Mouse (Mus musculus): ENCODE results near the gene Klhl26.

The Klhl26 gene

GRCm38 (mm10) chr8:70477269-70477982 lies 658 bp upstream of the Klhl26 start:
- no peak for DNase-seq (ENCODE audit: low spot score in 2 of 2)

GRCm38 (mm10) chr8:70471856-70472255 lies 4.9 kb downstream of the Klhl26 start:
- DNase-seq (ENCODE audit: low spot score in 2 of 2): no peak

- DNase-seq (ENCODE audit: low spot score in 2 of 2): no peak
Measured at GRCm38 (mm10) chr8:70469938-70470337, 6.8 kb downstream of the Klhl26 start.

- peak in 1 of 2 experiments; percentile 44 for DNase-seq (ENCODE audit: low spot score in 2 of 2)
Measured at GRCm38 (mm10) chr8:70469295-70469916, 7.4 kb downstream of the Klhl26 start.

GRCm38 (mm10) chr8:70468733-70469132 lies 8.0 kb downstream of the Klhl26 start:
- no peak for DNase-seq (ENCODE audit: low spot score in 2 of 2)

GRCm38 (mm10) chr8:70467907-70468306 lies 8.9 kb downstream of the Klhl26 start:
- DNase-seq (ENCODE audit: low spot score in 2 of 2): no peak

- DNase-seq (ENCODE audit: low spot score in 2 of 2): peak; percentile 64 to 69
Measured at GRCm38 (mm10) chr8:70467229-70467725, 9.5 kb downstream of the Klhl26 start.

GRCm38 (mm10) chr8:70466771-70467170 lies 10.0 kb downstream of the Klhl26 start:
- peak; percentile 69 to 76 for DNase-seq (ENCODE audit: low spot score in 2 of 2)

- DNase-seq (ENCODE audit: low spot score in 2 of 2): no peak
Measured at GRCm38 (mm10) chr8:70466305-70466704, 10.5 kb downstream of the Klhl26 start.

- DNase-seq (ENCODE audit: low spot score in 2 of 2): no peak
Measured at GRCm38 (mm10) chr8:70465701-70466100, 11.1 kb downstream of the Klhl26 start.

- no peak for DNase-seq (ENCODE audit: low spot score in 2 of 2)
Measured at GRCm38 (mm10) chr8:70464162-70464561, 12.6 kb downstream of the Klhl26 start.

GRCm38 (mm10) chr8:70463306-70463705 lies 13.5 kb downstream of the Klhl26 start:
- no peak for DNase-seq (ENCODE audit: low spot score in 2 of 2)

- peak in 1 of 2 experiments; percentile 39 for DNase-seq (ENCODE audit: low spot score in 2 of 2)
Measured at GRCm38 (mm10) chr8:70462516-70462813, 14.3 kb downstream of the Klhl26 start.

- DNase-seq (ENCODE audit: low spot score in 2 of 2): peak; percentile 40 to 46
Measured at GRCm38 (mm10) chr8:70461765-70462515, 14.8 kb downstream of the Klhl26 start.

- no peak for DNase-seq (ENCODE audit: low spot score in 2 of 2)
Measured at GRCm38 (mm10) chr8:70460606-70461005, 16.2 kb downstream of the Klhl26 start.

GRCm38 (mm10) chr8:70460199-70460598 lies 16.6 kb downstream of the Klhl26 start:
- DNase-seq (ENCODE audit: low spot score in 2 of 2): no peak

GRCm38 (mm10) chr8:70459636-70460035 lies 17.1 kb downstream of the Klhl26 start:
- no peak for DNase-seq (ENCODE audit: low spot score in 2 of 2)

GRCm38 (mm10) chr8:70458462-70458861 lies 18.3 kb downstream of the Klhl26 start:
- DNase-seq (ENCODE audit: low spot score in 2 of 2): no peak

- no peak for DNase-seq (ENCODE audit: low spot score in 2 of 2)
Measured at GRCm38 (mm10) chr8:70457882-70458281, 18.9 kb downstream of the Klhl26 start.

- no peak for DNase-seq (ENCODE audit: low spot score in 2 of 2)
Measured at GRCm38 (mm10) chr8:70456996-70457395, 19.8 kb downstream of the Klhl26 start.

GRCm38 (mm10) chr8:70453852-70454251 lies 22.9 kb downstream of the Klhl26 start:
- no peak for DNase-seq (ENCODE audit: low spot score in 2 of 2)

GRCm38 (mm10) chr8:70452196-70452966 lies 24.4 kb downstream of the Klhl26 start:
- no peak for DNase-seq (ENCODE audit: low spot score in 2 of 2)

Data from heart, adult 9 months (tissue).